Mouse (Mus musculus) bone marrow, adult 2 months (tissue): Measurements from ENCODE around the gene Sdk1.

Experiments
- CTCF ChIP-seq: fragments of 200-500 bp; IDR thresholded peaks from 2 replicates; pipeline ENCODE4 v1.5.1; 2011; ENCODE audit warnings: low read length, control low read depth; ENCODE audit not compliant: control insufficient read depth, insufficient read depth
- POLR2A ChIP-seq: fragments of 200-500 bp; IDR thresholded peaks from 2 replicates; pipeline ENCODE4 v1.6.1; 2011; ENCODE audit warnings: low read depth, mild to moderate bottlenecking, control low read depth, low read length, borderline replicate concordance; ENCODE audit not compliant: control insufficient read depth

- TF ChIP-seq POLR2A (no peak), CTCF (0 out of 2 replicates have a peak, but pooled peaks have one; percentile 29)
Measured at GRCm38 (mm10) chr5:142220851-142221503, 979.7 kb downstream of the Sdk1 start.
